Mouse (Mus musculus) MEL (cell line): ENCODE results near the gene Fryl. TPM values are rescaled to one million over a fixed set of nuclear protein-coding genes. Genes with fewer than 3 reads are reported as not detected.

Experiments
- DNase-seq: peaks from one replicate; pipeline ENCODE4 v3.0.0; 2011; ENCODE audit warnings: low read depth, low spot score
- H3K27ac ChIP-seq: 2 replicates; pipeline ENCODE4 v1.5.1; 2012; ENCODE audit warnings: low read depth, mild to moderate bottlenecking, control low read depth, low read length, moderate library complexity; ENCODE audit not compliant: control insufficient read depth
- H3K27me3 ChIP-seq, 2 experiments: fragments of 150-350 bp in 1 of 2; sonication (generic) in 1 of 2; 2 replicates each; pipeline ENCODE4 v1.6.1; 2012; ENCODE audit warnings: low read length in 2 of 2, mild to moderate bottlenecking in 2 of 2, improper control_type of control experiment in 1 of 2, moderate library complexity in 1 of 2; ENCODE audit not compliant: insufficient read depth in 2 of 2, control insufficient read depth in 1 of 2
- H3K36me3 ChIP-seq, 2 experiments: 2 replicates each; pipeline ENCODE4 v1.6.1; 2012 to 2014; ENCODE audit warnings: low read length in 2 of 2, improper control_type of control experiment in 1 of 2, inconsistent platforms in 1 of 2, mild to moderate bottlenecking in 1 of 2; ENCODE audit not compliant: insufficient read depth in 2 of 2, control insufficient read depth in 1 of 2
- H3K4me1 ChIP-seq, 2 experiments: fragments of 150-350 bp in 1 of 2; sonication (generic) in 1 of 2; 2 replicates each; pipeline ENCODE4 v1.6.1; 2012; ENCODE audit warnings: low read length in 2 of 2, improper control_type of control experiment in 1 of 2, mild to moderate bottlenecking in 1 of 2; ENCODE audit not compliant: insufficient read depth in 2 of 2, control insufficient read depth in 1 of 2
- H3K4me3 ChIP-seq, 2 experiments: fragments of 150-350 bp in 1 of 2; sonication (generic) in 1 of 2; 2 replicates each; pipeline ENCODE4 v1.5.1; 2012; ENCODE audit warnings: low read depth in 2 of 2, low read length in 2 of 2, mild to moderate bottlenecking in 2 of 2, moderate library complexity in 2 of 2, control low read depth in 1 of 2, improper control_type of control experiment in 1 of 2; ENCODE audit not compliant: control insufficient read depth in 1 of 2, insufficient read depth in 1 of 2
- H3K79me2 ChIP-seq: 2 replicates; pipeline ENCODE4 v1.6.1; 2012; ENCODE audit warnings: mild to moderate bottlenecking, low read length, moderate library complexity; ENCODE audit not compliant: control insufficient read depth, poor library complexity, insufficient read depth
- H3K9ac ChIP-seq: 2 replicates; pipeline ENCODE4 v1.6.1; 2012; ENCODE audit warnings: low read depth, mild to moderate bottlenecking, control low read depth, low read length, moderate library complexity; ENCODE audit not compliant: control insufficient read depth, poor library complexity, severe bottlenecking
- H3K9me3 ChIP-seq: fragments of 150-350 bp; sonication (generic); replicated peaks from 2 replicates; pipeline ENCODE4 v1.6.1; 2012; ENCODE audit warnings: mild to moderate bottlenecking, low read length, improper control_type of control experiment, moderate library complexity; ENCODE audit not compliant: insufficient read depth
- CTCF ChIP-seq, 3 experiments: IDR thresholded peaks in 2 of 3; conservative IDR thresholded peaks in 1 of 3; 2 replicates each; pipeline ENCODE4 v1.5.1; 2011 to 2012; ENCODE audit warnings: low read length in 3 of 3, low read depth in 2 of 3, mild to moderate bottlenecking in 2 of 3, improper control_type of control experiment in 1 of 3, inconsistent platforms in 1 of 3, mixed read lengths in 1 of 3, moderate library complexity in 1 of 3; ENCODE audit not compliant: control insufficient read depth in 1 of 3, insufficient read depth in 1 of 3, poor library complexity in 1 of 3, severe bottlenecking in 1 of 3
- ELF1 ChIP-seq: IDR thresholded peaks from 2 replicates; pipeline ENCODE4 v1.6.1; 2014; ENCODE audit warnings: low read depth, mild to moderate bottlenecking, inconsistent platforms, low read length, improper control_type of control experiment, moderate library complexity
- ETS1 ChIP-seq: IDR thresholded peaks from 2 replicates; pipeline ENCODE4 v1.6.1; 2012; ENCODE audit warnings: low read depth, mild to moderate bottlenecking, inconsistent platforms, low read length, improper control_type of control experiment, moderate library complexity
- GABPA ChIP-seq: IDR thresholded peaks from 2 replicates; pipeline ENCODE4 v1.6.1; 2012; ENCODE audit warnings: low read depth, mild to moderate bottlenecking, inconsistent platforms, low read length, improper control_type of control experiment, moderate library complexity
- GATA1 ChIP-seq: IDR thresholded peaks from 2 replicates; pipeline ENCODE4 v1.6.1; 2011; ENCODE audit warnings: low read depth, low read length, improper control_type of control experiment
- HCFC1 ChIP-seq: IDR thresholded peaks from 2 replicates; pipeline ENCODE4 v1.6.1; 2012; ENCODE audit warnings: low read depth, mild to moderate bottlenecking, inconsistent platforms, low read length, improper control_type of control experiment, moderate library complexity
- MAFK ChIP-seq: IDR thresholded peaks from 2 replicates; pipeline ENCODE4 v1.6.1; 2011; ENCODE audit warnings: low read depth, mild to moderate bottlenecking, low read length, improper control_type of control experiment, borderline replicate concordance
- MAX ChIP-seq: IDR thresholded peaks from 2 replicates; pipeline ENCODE4 v1.6.1; 2011; ENCODE audit warnings: low read length, improper control_type of control experiment
- MAZ ChIP-seq: IDR thresholded peaks from 2 replicates; pipeline ENCODE4 v1.6.1; 2012; ENCODE audit warnings: low read depth, mild to moderate bottlenecking, inconsistent platforms, low read length, improper control_type of control experiment
- MEF2A ChIP-seq: IDR thresholded peaks from 2 replicates; pipeline ENCODE4 v1.6.1; 2014; ENCODE audit warnings: low read depth, mild to moderate bottlenecking, inconsistent platforms, low read length, improper control_type of control experiment; ENCODE audit not compliant: poor library complexity, insufficient replicate concordance, severe bottlenecking; ENCODE audit errors: extremely low read depth
- MXI1 ChIP-seq: IDR thresholded peaks from 2 replicates; pipeline ENCODE4 v1.6.1; 2011; ENCODE audit warnings: mild to moderate bottlenecking, low read depth, low read length, improper control_type of control experiment
- MYB ChIP-seq: IDR thresholded peaks from 2 replicates; pipeline ENCODE4 v1.6.1; 2011; ENCODE audit warnings: mild to moderate bottlenecking, low read depth, low read length, improper control_type of control experiment
- NELFE ChIP-seq: IDR thresholded peaks from 2 replicates; pipeline ENCODE4 v1.6.1; 2011; ENCODE audit warnings: low read depth, low read length, improper control_type of control experiment
- POLR2A ChIP-seq, 2 experiments: IDR thresholded peaks; 2 replicates each; pipeline ENCODE4 v1.6.1; 2011 to 2012; ENCODE audit warnings: low read length in 2 of 2, mild to moderate bottlenecking in 2 of 2, control low read depth in 1 of 2, improper control_type of control experiment in 1 of 2, low read depth in 1 of 2, moderate library complexity in 1 of 2; ENCODE audit not compliant: control insufficient read depth in 1 of 2, insufficient read depth in 1 of 2, poor library complexity in 1 of 2
- POLR2AphosphoS5 ChIP-seq: IDR thresholded peaks from 2 replicates; pipeline ENCODE4 v1.6.1; 2012; ENCODE audit warnings: low read depth, borderline replicate concordance, mild to moderate bottlenecking, inconsistent platforms, low read length, moderate library complexity, mixed read lengths
- RAD21 ChIP-seq: IDR thresholded peaks from 2 replicates; pipeline ENCODE4 v1.6.1; 2011; ENCODE audit warnings: mild to moderate bottlenecking, low read depth, low read length, improper control_type of control experiment
- SIN3A ChIP-seq: IDR thresholded peaks from 2 replicates; pipeline ENCODE4 v1.6.1; 2012; ENCODE audit warnings: low read length, improper control_type of control experiment, inconsistent platforms
- TBP ChIP-seq: IDR thresholded peaks from 2 replicates; pipeline ENCODE4 v1.8.0; 2011; ENCODE audit warnings: low read depth, low read length, improper control_type of control experiment
- TCF12 ChIP-seq: IDR thresholded peaks from 2 replicates; pipeline ENCODE4 v1.6.1; 2014; ENCODE audit warnings: low read depth, mild to moderate bottlenecking, inconsistent platforms, low read length, improper control_type of control experiment, moderate library complexity
- USF2 ChIP-seq, 2 experiments: IDR thresholded peaks; 2 replicates each; pipeline ENCODE4 v1.6.1; 2011 to 2012; ENCODE audit warnings: improper control_type of control experiment in 2 of 2, low read length in 2 of 2, borderline replicate concordance in 1 of 2, inconsistent platforms in 1 of 2, low read depth in 1 of 2, mild to moderate bottlenecking in 1 of 2; ENCODE audit not compliant: insufficient read depth in 1 of 2
- ZC3H11A ChIP-seq: IDR thresholded peaks from 2 replicates; pipeline ENCODE4 v1.6.1; 2012; ENCODE audit warnings: low read depth, mild to moderate bottlenecking, inconsistent platforms, low read length, improper control_type of control experiment
- ZKSCAN1 ChIP-seq: IDR thresholded peaks from 2 replicates; pipeline ENCODE4 v1.6.1; 2012; ENCODE audit warnings: low read depth, mild to moderate bottlenecking, inconsistent platforms, low read length, improper control_type of control experiment, moderate library complexity
- ZNF384 ChIP-seq: IDR thresholded peaks from 2 replicates; pipeline ENCODE4 v1.6.1; 2012; ENCODE audit warnings: low read depth, mild to moderate bottlenecking, inconsistent platforms, low read length, improper control_type of control experiment
- polyA plus RNA-seq, 2 experiments: library from polyadenylated mRNA; stranded (reverse) in 1 of 2; unstranded in 1 of 2; fragments of >175 nt in 1 of 2; fragments of >200 nt in 1 of 2; gene quantifications; 2 replicates each; pipeline versions ENCODE4 v1.2.1 to v1.2.4; 2012; ENCODE audit warnings: low replicate concordance in 2 of 2, low read depth in 1 of 2; ENCODE audit not compliant: insufficient read length in 2 of 2, insufficient read depth in 1 of 2, missing spikeins in 1 of 2
- total RNA-seq: library from RNA; depleted of rRNA; stranded (reverse); fragments of 300-350 nt; gene quantifications from 2 replicates; pipeline ENCODE4 v1.2.3, GENCODE M21; 2012

Fryl gene
- total and polyA plus RNA-seq, 3 experiments, result 18.8 to 188 (median 39.7) TPM

GRCm38 (mm10) chr5:73162492-73162891 lies 93.9 kb downstream of the Fryl start:
- Histone ChIP-seq H3K9ac (no peak overlapping the region), H3K4me3 (no peak overlapping the region), H3K36me3 (no peaks in the 10 kb centered on the region), H3K4me1 (no peaks in the 10 kb centered on the region), H3K27me3 (no peaks in the 10 kb centered on the region), H3K27ac (no peak overlapping the region), H3K79me2 (no peaks in the 10 kb centered on the region; the same call in 1 of the 2 replicates), H3K9me3 (no peaks in the 10 kb centered on the region)
- TF ChIP-seq CTCF (IDR thresholded peaks at IDR 0.05 in 2 of 3, conservative IDR thresholded peaks at IDR 0.05 in 1 of 3; ENCODE audit: control insufficient read depth in 1 of 3, insufficient read depth in 1 of 3, low read depth in 2 of 3, low read length in 3 of 3, poor library complexity in 1 of 3, severe bottlenecking in 1 of 3) (no peak), TBP (no peak), ZKSCAN1 (no peak), MXI1 (no peak), MAX (no peak), NELFE (no peak), RAD21 (no peak)
- no peak for DNase-seq

DNA sequence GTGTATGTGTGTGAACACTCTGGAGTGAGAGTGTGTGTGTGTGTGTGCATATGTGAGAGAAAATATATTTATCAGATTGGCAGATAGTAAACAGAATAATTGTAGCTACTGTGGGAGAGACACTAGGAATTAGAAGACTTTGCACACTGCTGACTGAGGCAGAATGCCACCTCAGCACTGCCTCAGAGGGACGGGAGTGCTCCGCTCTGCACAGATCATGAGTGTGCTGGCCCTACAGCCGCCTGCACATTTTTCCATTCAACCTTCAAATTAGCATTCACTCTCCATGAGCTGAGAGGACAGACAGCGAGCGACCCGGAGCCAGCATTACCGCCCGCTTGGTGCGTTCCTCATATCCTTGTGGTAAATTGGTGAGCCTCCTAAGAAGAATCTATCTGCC lies 96.0 kb downstream of the Fryl start:
- Histone ChIP-seq H3K79me2 (no peaks in the 10 kb centered on the region), H3K4me3 (no peak overlapping the region), H3K9ac (no peak overlapping the region), H3K27me3 (no peaks in the 10 kb centered on the region), H3K27ac (no peak overlapping the region), H3K36me3 (peaks cover 0 to 5% of the 10 kb centered on the region in 2 experiments; a peak in 2 of 4 replicates), H3K9me3 (no peaks in the 10 kb centered on the region), H3K4me1 (no peaks in the 10 kb centered on the region)
- DNase-seq, result no peak
- TF ChIP-seq NELFE (no peak), POLR2A (IDR thresholded peaks at IDR 0.05; ENCODE audit: control insufficient read depth in 1 of 2, insufficient read depth in 1 of 2, low read depth in 1 of 2, low read length in 2 of 2, poor library complexity in 1 of 2) (no peak), TCF12 (no peak), ELF1 (no peak), MYB (no peak), RAD21 (no peak), ZC3H11A (no peak), SIN3A (no peak), MAFK (no peak), GATA1 (no peak), MEF2A (no peak), MAZ (no peak), POLR2AphosphoS5 (no peak), ZNF384 (no peak), ETS1 (no peak), GABPA (no peak), MAX (no peak), HCFC1 (no peak), USF2 (IDR thresholded peaks at IDR 0.05; ENCODE audit: borderline replicate concordance in 1 of 2, insufficient read depth in 1 of 2, low read depth in 1 of 2, low read length in 2 of 2) (no peak), TBP (no peak)
